ENCODE assay signal across 26 mouse cellular contexts in genomic region chr5:72989756-72990155, GRCm38 (mm10). TPM values are rescaled to one million over a fixed set of nuclear protein-coding genes. Genes with fewer than 3 reads are reported as not detected.
"Had no signal": no experiment of that assay in that cellular context is flagged by ENCODE, and none has a peak within 500 bp of the region (broad histone marks: within the 10 kb centered on the region; RNA-seq: fewer than 3 reads in every experiment).

No protein-coding gene starts in this region.

- H3K27me3 ChIP-seq: liver, embryonic 12.5 days; lung, embryonic 15.5 days; midbrain, embryonic 12.5 days; neural tube, embryonic 13.5 days; neural tube, embryonic 15.5 days had no signal

- H3K9ac ChIP-seq: liver, embryonic 12.5 days; liver, embryonic 14.5 days; lung, embryonic 15.5 days; midbrain, embryonic 12.5 days; neural tube, embryonic 13.5 days; neural tube, embryonic 15.5 days had no signal

- H3K4me2 ChIP-seq: liver, embryonic 12.5 days; lung, embryonic 15.5 days; midbrain, embryonic 12.5 days; neural tube, embryonic 13.5 days; neural tube, embryonic 15.5 days had no signal

- H3K27ac ChIP-seq: liver, embryonic 12.5 days; liver, embryonic 14.5 days; lung, embryonic 15.5 days; midbrain, embryonic 10.5 days; midbrain, embryonic 12.5 days; neural tube, embryonic 13.5 days; neural tube, embryonic 15.5 days had no signal

- H3K4me3 ChIP-seq: liver, embryonic 12.5 days; lung, embryonic 15.5 days; midbrain, embryonic 10.5 days; midbrain, embryonic 12.5 days; myocyte; neural tube, embryonic 13.5 days; neural tube, embryonic 15.5 days had no signal

- H3K36me3 ChIP-seq: liver, embryonic 12.5 days; lung, embryonic 15.5 days; midbrain, embryonic 10.5 days; midbrain, embryonic 12.5 days; neural tube, embryonic 13.5 days; neural tube, embryonic 15.5 days had no signal

- ATAC-seq: liver, embryonic 12.5 days; lung, postnatal 0 days; midbrain, embryonic 16.5 days had no signal

- H3K9me3 ChIP-seq: liver, embryonic 12.5 days; lung, embryonic 15.5 days; midbrain, embryonic 10.5 days; midbrain, embryonic 12.5 days; neural tube, embryonic 13.5 days; neural tube, embryonic 15.5 days had no signal

- H3K4me1 ChIP-seq: liver, embryonic 12.5 days; lung, embryonic 15.5 days had no signal

- DNase-seq: lung, adult 18-20 months; lung, postnatal 14 days; lung, postnatal 4 days; right cerebral cortex, adult 18-20 months; right cerebral cortex, postnatal 25 days; right cerebral cortex, postnatal 4 days; spleen, adult 18-20 months; thymus, adult 18-20 months; thymus, postnatal 14 days; thymus, postnatal 36 days had no signal

RNA-seq across cellular contexts. Expression of gene Gm10135, which starts 15.3 kb away (rescaled TPM):
- polyA plus RNA-seq: liver, embryonic 12.5 days; liver, embryonic 14.5 days; liver, embryonic 16.5 days; lung, embryonic 15.5 days; lung, postnatal 0 days; midbrain, embryonic 10.5 days; midbrain, embryonic 12.5 days; midbrain, embryonic 16.5 days; myocyte; neural tube, embryonic 11.5 days; neural tube, embryonic 13.5 days; neural tube, embryonic 15.5 days; small intestine, adult 2 months; stomach, embryonic 14.5 days; stomach, embryonic 16.5 days; thymus, postnatal 0 days had no signal
